Mouse (Mus musculus) MEL (cell line): ENCODE results near the gene Gm10639.
"Not testable (repeated sequence)": the region's sequence is repeated elsewhere in the genome, so short reads cannot be mapped to it uniquely, and the experiment has no call there.

Source experiments
- CTCF ChIP-seq, 3 experiments: IDR thresholded peaks in 2 of 3; conservative IDR thresholded peaks in 1 of 3; 2 replicates each; pipeline ENCODE4 v1.5.1; 2011 to 2012; ENCODE audit warnings: low read length in 3 of 3, low read depth in 2 of 3, mild to moderate bottlenecking in 2 of 3, improper control_type of control experiment in 1 of 3, inconsistent platforms in 1 of 3, mixed read lengths in 1 of 3, moderate library complexity in 1 of 3; ENCODE audit not compliant: control insufficient read depth in 1 of 3, insufficient read depth in 1 of 3, poor library complexity in 1 of 3, severe bottlenecking in 1 of 3
- E2F4 ChIP-seq: IDR thresholded peaks from 2 replicates; pipeline ENCODE4 v1.6.1; 2011; ENCODE audit warnings: low read depth, low read length, improper control_type of control experiment, borderline replicate concordance
- ELF1 ChIP-seq: IDR thresholded peaks from 2 replicates; pipeline ENCODE4 v1.6.1; 2014; ENCODE audit warnings: low read depth, mild to moderate bottlenecking, inconsistent platforms, low read length, improper control_type of control experiment, moderate library complexity
- EP300 ChIP-seq, 2 experiments: IDR thresholded peaks; 2 replicates each; pipeline ENCODE4 v1.6.1; 2011; ENCODE audit warnings: improper control_type of control experiment in 2 of 2, low read length in 2 of 2, low read depth in 1 of 2, mild to moderate bottlenecking in 1 of 2
- GABPA ChIP-seq: IDR thresholded peaks from 2 replicates; pipeline ENCODE4 v1.6.1; 2012; ENCODE audit warnings: low read depth, mild to moderate bottlenecking, inconsistent platforms, low read length, improper control_type of control experiment, moderate library complexity
- HCFC1 ChIP-seq: IDR thresholded peaks from 2 replicates; pipeline ENCODE4 v1.6.1; 2012; ENCODE audit warnings: low read depth, mild to moderate bottlenecking, inconsistent platforms, low read length, improper control_type of control experiment, moderate library complexity
- KAT2A ChIP-seq: conservative IDR thresholded peaks from 2 replicates; pipeline ENCODE4 v1.6.1; 2012; ENCODE audit warnings: low read depth, low read length, improper control_type of control experiment, inconsistent platforms
- MYC ChIP-seq: IDR thresholded peaks from 2 replicates; pipeline ENCODE4 v1.6.1; 2011; ENCODE audit warnings: low read depth, mild to moderate bottlenecking, low read length, improper control_type of control experiment, moderate library complexity
- POLR2A ChIP-seq, 2 experiments: IDR thresholded peaks; 2 replicates each; pipeline ENCODE4 v1.6.1; 2011 to 2012; ENCODE audit warnings: low read length in 2 of 2, mild to moderate bottlenecking in 2 of 2, control low read depth in 1 of 2, improper control_type of control experiment in 1 of 2, low read depth in 1 of 2, moderate library complexity in 1 of 2; ENCODE audit not compliant: control insufficient read depth in 1 of 2, insufficient read depth in 1 of 2, poor library complexity in 1 of 2
- RAD21 ChIP-seq: IDR thresholded peaks from 2 replicates; pipeline ENCODE4 v1.6.1; 2011; ENCODE audit warnings: mild to moderate bottlenecking, low read depth, low read length, improper control_type of control experiment
- USF1 ChIP-seq: IDR thresholded peaks from 2 replicates; pipeline ENCODE4 v1.6.1; 2014; ENCODE audit warnings: low read depth, mild to moderate bottlenecking, inconsistent platforms, low read length, improper control_type of control experiment, moderate library complexity
- ZC3H11A ChIP-seq: IDR thresholded peaks from 2 replicates; pipeline ENCODE4 v1.6.1; 2012; ENCODE audit warnings: low read depth, mild to moderate bottlenecking, inconsistent platforms, low read length, improper control_type of control experiment
- ZNF384 ChIP-seq: IDR thresholded peaks from 2 replicates; pipeline ENCODE4 v1.6.1; 2012; ENCODE audit warnings: low read depth, mild to moderate bottlenecking, inconsistent platforms, low read length, improper control_type of control experiment

GRCm38 (mm10) chr9:78270945-78271344 is 18.8 kb upstream of the Gm10639 start:
- not testable (repeated sequence) for TF ChIP-seq CTCF (IDR thresholded peaks at IDR 0.05 in 2 of 3, conservative IDR thresholded peaks at IDR 0.05 in 1 of 3; ENCODE audit: control insufficient read depth in 1 of 3, insufficient read depth in 1 of 3, low read depth in 2 of 3, low read length in 3 of 3, poor library complexity in 1 of 3, severe bottlenecking in 1 of 3); KAT2A; ELF1; USF1; MYC; GABPA; ZC3H11A; E2F4; POLR2A (IDR thresholded peaks at IDR 0.05; ENCODE audit: control insufficient read depth in 1 of 2, insufficient read depth in 1 of 2, low read depth in 1 of 2, low read length in 2 of 2, poor library complexity in 1 of 2); RAD21; HCFC1
- TF ChIP-seq EP300 (IDR thresholded peaks at IDR 0.05; ENCODE audit: low read depth in 1 of 2, low read length in 2 of 2) (peak; percentile 59 to 69), ZNF384 (peak; percentile 73)
